Mouse (Mus musculus): ENCODE measurements around the gene Gm5767.

GRCm38 (mm10) chr16:8667814-8668213, 12.8 kb upstream of the Gm5767 start:
- no peak for TF ChIP-seq ZMIZ1 (IDR thresholded peaks at IDR 0.05; ENCODE audit: low read depth, low read length)
- TF ChIP-seq CTCF (IDR thresholded peaks at IDR 0.05 in 2 of 3, conservative IDR thresholded peaks at IDR 0.05 in 1 of 3; ENCODE audit: control insufficient read depth in 1 of 3, insufficient read depth in 1 of 3, low read depth in 2 of 3, low read length in 3 of 3, poor library complexity in 1 of 3, severe bottlenecking in 1 of 3), result no peak
- TF ChIP-seq MAFK (IDR thresholded peaks at IDR 0.05; ENCODE audit: borderline replicate concordance, low read depth, low read length), result no peak
- TF ChIP-seq NELFE (IDR thresholded peaks at IDR 0.05; ENCODE audit: low read depth, low read length), result no peak
- no peak for TF ChIP-seq USF2 (IDR thresholded peaks at IDR 0.05; ENCODE audit: borderline replicate concordance in 1 of 2, insufficient read depth in 1 of 2, low read depth in 1 of 2, low read length in 2 of 2)
